Mouse (Mus musculus) ES-Bruce4 (cell line): ENCODE measurements around the gene Sun2. TPM values are rescaled to one million over a fixed set of nuclear protein-coding genes. Genes with fewer than 3 reads are reported as not detected.

Experiments
- H3K27ac ChIP-seq: 2 replicates; pipeline ENCODE4 v1.5.1; 2012; ENCODE audit warnings: low read length, inconsistent platforms; ENCODE audit not compliant: insufficient read depth
- H3K27me3 ChIP-seq: 2 replicates; pipeline ENCODE4 v1.6.1; 2012; ENCODE audit warnings: mild to moderate bottlenecking, low read length, inconsistent platforms; ENCODE audit not compliant: control insufficient read depth, poor library complexity, insufficient read depth, severe bottlenecking
- H3K36me3 ChIP-seq: 2 replicates; pipeline ENCODE4 v1.6.1; 2012; ENCODE audit warnings: inconsistent platforms, mild to moderate bottlenecking, low read length, moderate library complexity; ENCODE audit not compliant: control insufficient read depth, poor library complexity, insufficient read depth, severe bottlenecking
- H3K4me1 ChIP-seq: one replicate; pipeline ENCODE4 v1.8.1; 2011; ENCODE audit warnings: low read length; ENCODE audit not compliant: control insufficient read depth, insufficient read depth
- H3K4me3 ChIP-seq: 2 replicates; pipeline ENCODE4 v1.5.1; 2011; ENCODE audit warnings: low read depth, mild to moderate bottlenecking, low read length
- H3K9ac ChIP-seq: 2 replicates; pipeline ENCODE4 v1.6.1; 2012; ENCODE audit warnings: low read depth, mild to moderate bottlenecking, inconsistent platforms; ENCODE audit not compliant: poor library complexity, severe bottlenecking
- H3K9me3 ChIP-seq: replicated peaks from 2 replicates; pipeline ENCODE4 v1.6.1; 2012; ENCODE audit warnings: mild to moderate bottlenecking, low read length, inconsistent platforms; ENCODE audit not compliant: control insufficient read depth, poor library complexity, insufficient read depth, severe bottlenecking
- CTCF ChIP-seq: IDR thresholded peaks from one replicate; pipeline ENCODE4 v1.8.1; 2011; ENCODE audit warnings: low read depth, low read length
- EP300 ChIP-seq: IDR thresholded peaks from 2 replicates; pipeline ENCODE4 v1.6.1; 2011; ENCODE audit warnings: low read depth, low read length; ENCODE audit not compliant: insufficient read depth
- POLR2A ChIP-seq: IDR thresholded peaks from one replicate; pipeline ENCODE4 v1.8.1; 2011; ENCODE audit warnings: low read length; ENCODE audit not compliant: insufficient read depth
- polyA plus RNA-seq: library from polyadenylated mRNA; stranded (reverse); fragments of >200 nt; gene quantifications from 2 replicates; pipeline ENCODE4 v1.2.4, GENCODE M21; 2011; ENCODE audit warnings: low read depth; ENCODE audit not compliant: missing spikeins, insufficient read depth, insufficient read length

Gene Sun2
- polyA plus RNA-seq, 1 experiment = 7.8 TPM

DNA sequence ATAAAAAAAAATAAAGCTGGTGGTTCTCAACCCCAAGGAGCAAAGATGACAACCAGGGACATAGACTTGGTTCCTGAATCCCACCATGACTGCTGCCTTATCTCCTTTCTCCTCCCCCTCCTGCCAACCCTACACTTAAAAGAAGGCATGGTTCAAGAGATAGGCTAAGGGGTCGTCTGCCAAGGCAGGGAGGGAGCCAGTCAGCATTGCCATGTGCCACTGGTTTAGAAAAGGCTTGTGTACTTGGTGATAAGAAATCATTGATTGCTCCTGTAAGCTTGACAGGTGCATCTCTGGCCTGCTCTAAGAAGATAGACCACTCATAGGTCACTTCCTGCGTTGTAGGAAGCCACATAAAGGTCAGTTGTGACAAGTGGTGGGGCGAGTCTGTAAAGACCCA is 46.8 kb downstream of the Sun2 start:
- no peak overlapping the region for H3K9ac ChIP-seq
- no peak overlapping the region for H3K4me3 ChIP-seq
- H3K4me1 ChIP-seq = no peaks in the 10 kb centered on the region
- H3K36me3 ChIP-seq = peaks cover 8% of the 10 kb centered on the region; the same call in 1 of the 2 replicates
- no peaks in the 10 kb centered on the region for H3K9me3 ChIP-seq
- no peak overlapping the region for H3K27ac ChIP-seq
- no peak for TF ChIP-seq CTCF
- no peak for TF ChIP-seq POLR2A
- TF ChIP-seq EP300 = no peak
- H3K27me3 ChIP-seq = no peaks in the 10 kb centered on the region

DNA sequence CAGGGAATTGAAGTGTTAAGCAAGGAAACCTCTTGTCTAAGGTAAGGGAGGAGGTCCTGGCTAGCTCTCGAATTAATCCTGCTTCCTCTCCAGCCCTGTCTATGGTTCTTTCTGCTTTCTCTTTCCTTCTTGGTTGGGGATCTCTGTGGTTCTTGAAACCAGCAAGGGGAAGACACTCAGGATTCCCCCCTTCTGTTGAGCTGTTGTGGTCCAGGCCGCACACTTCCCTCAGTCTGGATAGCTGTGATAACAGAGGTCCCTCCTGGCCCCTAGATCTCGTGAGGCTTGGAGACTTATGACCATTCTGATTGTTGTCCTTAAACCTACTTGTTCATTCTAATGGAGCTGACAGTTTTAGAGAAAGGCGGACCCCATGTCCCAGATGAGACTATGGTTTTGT is 47.8 kb downstream of the Sun2 start:
- no peaks in the 10 kb centered on the region for H3K4me1 ChIP-seq
- no peaks in the 10 kb centered on the region for H3K9me3 ChIP-seq
- no peak for TF ChIP-seq EP300
- no peak for TF ChIP-seq POLR2A
- TF ChIP-seq CTCF = no peak
- peaks cover 8% of the 10 kb centered on the region; the same call in 1 of the 2 replicates for H3K36me3 ChIP-seq
- no peak overlapping the region for H3K27ac ChIP-seq
- H3K9ac ChIP-seq = no peak overlapping the region
- no peak overlapping the region for H3K4me3 ChIP-seq
- no peaks in the 10 kb centered on the region for H3K27me3 ChIP-seq

DNA sequence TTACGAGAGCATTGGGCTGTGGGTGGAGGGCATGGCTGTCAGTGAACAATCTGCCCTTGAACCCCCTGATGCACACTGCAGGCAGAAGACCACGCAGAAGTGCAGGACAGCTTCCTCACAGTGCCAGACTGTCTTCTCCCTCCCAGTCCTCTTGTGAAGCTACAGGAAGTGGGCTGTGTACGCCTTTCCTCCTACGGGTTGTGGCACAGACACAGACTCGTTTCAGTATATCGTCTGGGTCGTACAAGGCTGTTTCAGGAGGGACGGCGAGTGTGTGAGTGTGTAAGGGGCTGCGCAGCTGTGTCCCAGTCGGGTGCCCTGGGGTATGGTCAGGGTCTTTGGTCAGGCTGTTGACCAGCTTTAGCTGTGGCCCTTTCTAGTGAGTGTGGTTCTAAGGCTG is 48.6 kb downstream of the Sun2 start:
- no peak overlapping the region for H3K4me3 ChIP-seq
- no peaks in the 10 kb centered on the region for H3K27me3 ChIP-seq
- peaks cover 8% of the 10 kb centered on the region; the same call in 1 of the 2 replicates for H3K36me3 ChIP-seq
- no peak overlapping the region for H3K27ac ChIP-seq
- no peaks in the 10 kb centered on the region for H3K9me3 ChIP-seq
- H3K9ac ChIP-seq = no peak overlapping the region
- H3K4me1 ChIP-seq = no peaks in the 10 kb centered on the region
- no peak for TF ChIP-seq EP300
- TF ChIP-seq POLR2A = no peak
- TF ChIP-seq CTCF = no peak

DNA sequence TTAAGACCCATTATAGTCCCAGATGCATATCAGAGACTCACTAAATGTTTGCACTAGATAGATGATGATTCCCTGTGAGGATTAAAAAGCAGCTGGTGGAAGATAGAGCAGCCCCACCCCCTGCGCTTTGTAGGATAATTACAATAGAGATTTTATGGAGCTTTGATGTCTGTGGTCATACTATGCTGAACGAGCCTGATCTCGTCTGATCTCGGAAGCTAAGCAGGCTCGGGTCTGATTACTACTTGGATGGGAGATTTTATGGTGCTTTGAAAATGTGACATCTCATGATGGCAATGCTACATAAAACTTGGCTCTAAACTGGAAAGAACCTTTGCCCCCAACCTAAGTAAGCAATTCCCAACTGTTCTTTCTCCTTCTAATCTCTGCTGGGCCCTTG is 50.0 kb downstream of the Sun2 start:
- Histone ChIP-seq H3K9ac (no peak overlapping the region), H3K4me1 (no peaks in the 10 kb centered on the region)

DNA sequence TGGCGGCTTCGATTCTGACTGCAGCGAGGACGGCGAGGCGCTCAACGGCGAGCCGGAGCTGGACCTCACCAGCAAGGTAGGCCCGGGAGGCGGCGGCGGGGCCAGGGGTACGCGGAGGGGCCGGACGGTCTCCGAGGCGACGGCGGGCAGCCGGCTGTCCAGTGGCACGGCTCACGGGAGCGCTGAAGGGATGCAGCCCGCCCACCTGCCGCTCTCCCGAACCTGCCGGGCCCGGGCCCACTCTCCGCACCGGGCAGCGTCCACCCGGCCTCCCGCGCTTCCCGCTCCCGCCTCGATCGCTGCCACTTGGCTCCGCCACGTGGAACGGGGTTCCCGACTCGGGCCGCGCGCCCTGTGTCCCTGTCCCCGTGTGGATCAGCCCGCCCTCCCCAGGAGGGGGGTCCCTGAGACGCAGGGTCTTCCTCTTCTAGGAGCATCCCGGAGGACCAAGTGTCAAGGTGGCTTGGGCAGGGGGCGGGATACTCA is 51.3 kb downstream of the Sun2 start:
- Histone ChIP-seq H3K4me1 (peaks cover 2% of the 10 kb centered on the region), H3K27me3 (no peaks in the 10 kb centered on the region), H3K9me3 (no peaks in the 10 kb centered on the region), H3K36me3 (peaks cover 1% of the 10 kb centered on the region; the same call in 1 of the 2 replicates), H3K9ac (peak overlapping the region; percentile 97), H3K4me3 (peak overlapping the region; percentile 71), H3K27ac (no peak overlapping the region)
- TF ChIP-seq CTCF (no peak), POLR2A (no peak), EP300 (no peak)

More for the DNA sequence above, 50.0 kb downstream of the Sun2 start:
- Histone ChIP-seq H3K4me3 (no peak overlapping the region), H3K27ac (no peak overlapping the region), H3K27me3 (no peaks in the 10 kb centered on the region), H3K9me3 (no peaks in the 10 kb centered on the region), H3K36me3 (peaks cover 8% of the 10 kb centered on the region; the same call in 1 of the 2 replicates)
- TF ChIP-seq POLR2A (no peak), EP300 (no peak), CTCF (no peak)

DNA sequence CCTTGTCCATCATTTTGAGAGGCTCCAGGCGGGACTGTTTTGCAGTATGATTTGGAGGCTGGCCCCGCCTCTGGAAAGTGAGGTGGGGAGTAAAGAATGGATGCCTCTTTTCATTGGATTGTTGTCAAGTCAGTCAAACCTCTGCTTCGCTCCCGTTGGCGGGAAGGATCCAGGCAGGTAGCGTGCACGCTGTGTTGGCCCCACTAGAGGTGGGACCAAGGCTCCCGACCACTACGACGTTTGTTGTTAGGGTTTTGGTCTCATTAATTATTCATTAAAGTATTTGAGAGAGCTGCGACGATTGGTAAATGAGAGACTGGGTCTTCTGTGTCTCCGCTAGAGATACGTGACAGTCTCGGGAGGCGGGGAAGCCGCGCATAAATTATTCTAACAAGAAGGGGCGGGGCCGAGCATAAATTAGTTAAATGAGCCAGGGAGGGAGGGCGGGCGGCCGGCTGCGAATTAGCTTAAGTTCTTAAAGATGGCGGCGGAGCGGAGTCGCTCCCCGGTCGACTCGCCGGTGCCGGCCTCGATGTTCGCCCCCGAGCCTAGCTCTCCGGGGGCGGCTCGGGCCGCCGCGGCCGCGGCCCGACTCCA is 51.8 kb downstream of the Sun2 start, which contains the start of gene Gtpbp1:
Gene Gtpbp1, plus strand, starts transcription at position 420 of the 597 bp plus-strand sequence.
- TF ChIP-seq CTCF = no peak
- peak; percentile 19 for TF ChIP-seq POLR2A
- no peaks in the 10 kb centered on the region for H3K9me3 ChIP-seq
- peak within 1 kb of the TSS; percentile 80 for H3K4me3 ChIP-seq
- H3K27me3 ChIP-seq = no peaks in the 10 kb centered on the region
- H3K27ac ChIP-seq = no peak within 1 kb of the TSS
- H3K4me1 ChIP-seq = peaks cover 2% of the 10 kb centered on the region
- peak within 1 kb of the TSS; percentile 97 for H3K9ac ChIP-seq
- H3K36me3 ChIP-seq = no peaks in the 10 kb centered on the region
